Mouse (Mus musculus) CH12.LX (cell line): ENCODE measurements around the gene Hcrtr1. TPM values are rescaled to one million over a fixed set of nuclear protein-coding genes. Genes with fewer than 3 reads are reported as not detected.

Experiments
- DNase-seq: peaks from one replicate; pipeline ENCODE4 v3.0.0-alpha.2; 2013; ENCODE audit errors: extremely low read depth
- H3K27ac ChIP-seq: 2 replicates; pipeline ENCODE4 v1.5.1; 2012; ENCODE audit warnings: low read depth, mild to moderate bottlenecking, control low read depth, moderate library complexity; ENCODE audit not compliant: insufficient read depth
- H3K27me3 ChIP-seq: replicated peaks from 2 replicates; pipeline ENCODE3; 2012; ENCODE audit warnings: inconsistent platforms
- H3K36me3 ChIP-seq, 2 experiments: replicated peaks in 1 of 2; 2 replicates each; pipeline versions ENCODE3 to v1.6.1; 2012; ENCODE audit warnings: inconsistent platforms in 1 of 2, low read length in 1 of 2, mild to moderate bottlenecking in 1 of 2, mixed read lengths in 1 of 2, moderate library complexity in 1 of 2; ENCODE audit not compliant: control insufficient read depth in 1 of 2, insufficient read depth in 1 of 2
- H3K4me1 ChIP-seq, 2 experiments: 2 replicates each; pipeline ENCODE4 v1.6.1; 2012; ENCODE audit warnings: inconsistent platforms in 1 of 2, moderate library complexity in 1 of 2; ENCODE audit not compliant: insufficient read depth in 2 of 2, control insufficient read depth in 1 of 2
- H3K4me2 ChIP-seq: 2 replicates; pipeline ENCODE4 v1.6.1; 2012; ENCODE audit warnings: low read depth, mild to moderate bottlenecking, control low read depth; ENCODE audit not compliant: poor library complexity, insufficient read depth, severe bottlenecking
- H3K4me3 ChIP-seq, 3 experiments: fragments of 150-350 bp in 1 of 3; sonication (generic) in 1 of 3; replicated peaks in 1 of 3; 2 replicates each; pipeline versions ENCODE3 to v1.5.1; 2011 to 2012; ENCODE audit warnings: low read depth in 2 of 3, low read length in 2 of 3, mild to moderate bottlenecking in 2 of 3, moderate library complexity in 2 of 3, control low read depth in 1 of 3, improper control_type of control experiment in 1 of 3, inconsistent platforms in 1 of 3, mixed read lengths in 1 of 3; ENCODE audit not compliant: poor library complexity in 1 of 3
- H3K79me2 ChIP-seq: replicated peaks from 2 replicates; pipeline ENCODE4 v1.6.1; 2012; ENCODE audit warnings: mild to moderate bottlenecking, moderate library complexity; ENCODE audit not compliant: control insufficient read depth, poor library complexity, insufficient read depth, severe bottlenecking; ENCODE audit errors: extremely low read depth
- H3K9ac ChIP-seq: 2 replicates; pipeline ENCODE4 v1.6.1; 2012; ENCODE audit warnings: low read depth, mild to moderate bottlenecking, control low read depth, moderate library complexity; ENCODE audit not compliant: insufficient read depth
- H3K9me3 ChIP-seq: replicated peaks from 2 replicates; pipeline ENCODE3; 2012; ENCODE audit warnings: low read length, inconsistent platforms, mixed read lengths
- BHLHE40 ChIP-seq: IDR thresholded peaks from 2 replicates; pipeline ENCODE4 v1.6.1; 2011; ENCODE audit warnings: mild to moderate bottlenecking, low read depth, low read length, improper control_type of control experiment
- CHD1 ChIP-seq: IDR thresholded peaks from 2 replicates; pipeline ENCODE4 v1.6.1; 2012; ENCODE audit warnings: low read depth, low read length, improper control_type of control experiment, inconsistent platforms
- E2F4 ChIP-seq: IDR thresholded peaks from 2 replicates; pipeline ENCODE4 v1.6.1; 2011; ENCODE audit warnings: low read depth, low read length, improper control_type of control experiment; ENCODE audit not compliant: insufficient replicate concordance
- ELF1 ChIP-seq: IDR thresholded peaks from 2 replicates; pipeline ENCODE4 v1.6.1; 2014; ENCODE audit warnings: low read depth, mild to moderate bottlenecking, inconsistent platforms, low read length, improper control_type of control experiment
- IRF4 ChIP-seq: IDR thresholded peaks from 2 replicates; pipeline ENCODE4 v1.6.1; 2014; ENCODE audit warnings: low read depth, mild to moderate bottlenecking, inconsistent platforms, low read length, improper control_type of control experiment
- KAT2A ChIP-seq: IDR thresholded peaks from 2 replicates; pipeline ENCODE4 v1.6.1; 2012; ENCODE audit warnings: low read length, improper control_type of control experiment, inconsistent platforms; ENCODE audit not compliant: insufficient replicate concordance
- MAFK ChIP-seq: IDR thresholded peaks from 2 replicates; pipeline ENCODE4 v1.6.1; 2011; ENCODE audit warnings: low read length, improper control_type of control experiment; ENCODE audit not compliant: insufficient replicate concordance
- MAZ ChIP-seq: IDR thresholded peaks from 2 replicates; pipeline ENCODE4 v1.6.1; 2012; ENCODE audit warnings: low read depth, mild to moderate bottlenecking, inconsistent platforms, low read length, improper control_type of control experiment, moderate library complexity
- MXI1 ChIP-seq: IDR thresholded peaks from 2 replicates; pipeline ENCODE4 v1.6.1; 2011; ENCODE audit warnings: mild to moderate bottlenecking, low read depth, low read length, improper control_type of control experiment
- MYC ChIP-seq: IDR thresholded peaks from 2 replicates; pipeline ENCODE4 v1.6.1; 2011; ENCODE audit warnings: low read depth, mild to moderate bottlenecking, improper control_type of control experiment, low read length
- NELFE ChIP-seq: IDR thresholded peaks from 2 replicates; pipeline ENCODE4 v1.6.1; 2011; ENCODE audit warnings: low read depth, low read length, improper control_type of control experiment
- POLR2A ChIP-seq: IDR thresholded peaks from 2 replicates; pipeline ENCODE4 v1.6.1; 2011; ENCODE audit warnings: low read depth, mild to moderate bottlenecking, improper control_type of control experiment, low read length
- POLR2AphosphoS2 ChIP-seq: IDR thresholded peaks from 2 replicates; pipeline ENCODE4 v1.6.1; 2011; ENCODE audit warnings: low read depth, low read length, improper control_type of control experiment
- RCOR1 ChIP-seq: conservative IDR thresholded peaks from 2 replicates; pipeline ENCODE4 v1.6.1; 2012; ENCODE audit warnings: low read depth, mild to moderate bottlenecking, inconsistent platforms, low read length, improper control_type of control experiment
- SIN3A ChIP-seq: IDR thresholded peaks from 2 replicates; pipeline ENCODE4 v1.6.1; 2012; ENCODE audit warnings: low read length, improper control_type of control experiment, inconsistent platforms
- UBTF ChIP-seq: IDR thresholded peaks from 2 replicates; pipeline ENCODE4 v1.6.1; 2012; ENCODE audit warnings: low read depth, mild to moderate bottlenecking, inconsistent platforms, low read length, improper control_type of control experiment, moderate library complexity
- USF1 ChIP-seq: IDR thresholded peaks from 2 replicates; pipeline ENCODE4 v1.6.1; 2014; ENCODE audit warnings: low read depth, mild to moderate bottlenecking, inconsistent platforms, low read length, improper control_type of control experiment
- USF2 ChIP-seq: conservative IDR thresholded peaks from 2 replicates; pipeline ENCODE4 v1.6.1; 2011; ENCODE audit warnings: low read depth, low read length, improper control_type of control experiment
- ZC3H11A ChIP-seq: IDR thresholded peaks from 2 replicates; pipeline ENCODE4 v1.6.1; 2012; ENCODE audit warnings: low read depth, mild to moderate bottlenecking, inconsistent platforms, low read length, improper control_type of control experiment
- ZMIZ1 ChIP-seq: IDR thresholded peaks from 2 replicates; pipeline ENCODE4 v1.6.1; 2012; ENCODE audit warnings: low read depth, mild to moderate bottlenecking, inconsistent platforms, low read length, improper control_type of control experiment
- ZNF384 ChIP-seq: IDR thresholded peaks from 2 replicates; pipeline ENCODE4 v1.6.1; 2012; ENCODE audit warnings: low read depth, low read length, improper control_type of control experiment, inconsistent platforms
- dilution Hi-C: fragments of 300-500 bp; cut with MboI; formaldehyde crosslinking; loops from 2 replicates; pipeline ENCODE4 v1.14.3; 2020; ENCODE audit warnings: low sequenced_read_pairs; ENCODE audit not compliant: extremely low pct_unique_long_range_greater_than_20kb, extremely low pct_ligation_motif_present
- in situ Hi-C: fragments of 300-500 bp; cut with MboI; formaldehyde crosslinking; loops from 3 replicates; pipeline ENCODE4 v1.14.3; 2019; ENCODE audit warnings: low sequenced_read_pairs, low pct_ligation_motif_present, low pct_unique_long_range_greater_than_20kb, mixed read lengths
- polyA plus RNA-seq: library from polyadenylated mRNA; unstranded; fragments of >175 nt; gene quantifications from 2 replicates; pipeline ENCODE4 v1.2.1, GENCODE M21; 2012; ENCODE audit warnings: low read depth; ENCODE audit not compliant: insufficient read length
- total RNA-seq, 2 experiments: library from RNA; depleted of rRNA; stranded (reverse); fragments of 300-350 nt in 1 of 2; fragments of >200 nt in 1 of 2; gene quantifications; 2 replicates each; pipeline ENCODE4 v1.2.3; 2012 to 2014

Hcrtr1 gene
- total and polyA plus RNA-seq, 3 experiments: not detected

DNA sequence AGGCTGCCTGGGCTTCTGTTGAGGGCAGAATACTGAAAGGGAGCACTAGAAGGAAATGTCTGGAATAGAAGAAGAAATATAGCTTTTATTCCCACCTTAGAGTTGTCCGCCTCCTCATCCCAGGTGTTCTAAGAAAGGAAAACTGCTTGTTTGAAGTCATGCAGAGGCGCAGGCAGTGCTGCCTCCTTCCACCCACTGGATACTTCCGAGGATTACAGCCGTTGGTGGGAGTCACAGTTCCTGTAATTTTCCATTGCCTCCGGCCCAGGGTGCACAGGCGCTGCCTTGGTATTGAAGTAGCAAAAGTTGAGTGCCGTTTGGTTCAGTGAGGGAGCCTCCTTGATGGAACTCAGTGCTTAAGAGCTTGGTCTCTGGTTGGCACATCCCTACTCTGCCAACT lies 29.1 kb downstream of the Hcrtr1 start:
- Histone ChIP-seq H3K4me1 (peaks cover 2 to 19% of the 10 kb centered on the region in 2 experiments; a peak in 2 of 4 replicates), H3K9ac (no peak overlapping the region)
- TF ChIP-seq USF2 (no peak), MAZ (no peak), ZC3H11A (no peak), USF1 (no peak), MYC (no peak), MAFK (no peak), BHLHE40 (no peak), IRF4 (no peak), ELF1 (no peak)

DNA sequence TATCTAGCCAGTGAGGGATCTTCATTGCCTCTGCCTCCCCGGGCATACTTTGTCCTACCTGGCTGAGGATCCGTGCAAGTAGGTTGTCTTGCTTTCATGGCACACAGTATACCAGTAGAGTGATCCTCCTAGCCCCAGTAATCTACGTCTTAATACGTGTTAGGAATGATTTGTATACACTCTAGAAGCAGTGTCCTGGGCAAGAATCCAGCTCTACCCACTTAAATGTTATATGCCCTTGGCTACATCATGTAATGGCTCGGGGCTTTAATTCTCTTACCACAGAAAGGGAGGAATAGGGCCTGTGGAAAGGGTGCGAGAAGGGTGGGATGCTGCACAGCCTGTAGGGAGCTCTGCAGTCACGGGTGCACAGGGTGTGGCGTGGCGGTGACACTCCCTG lies 29.5 kb downstream of the Hcrtr1 start:
- no peak for DNase-seq
- Histone ChIP-seq H3K27ac (no peak overlapping the region), H3K79me2 (peaks cover 3% of the 10 kb centered on the region; the same call in 1 of the 2 replicates), H3K36me3 (peaks cover 0 to 35% of the 10 kb centered on the region in 2 experiments), H3K4me2 (no peak overlapping the region), H3K9me3 (no peaks in the 10 kb centered on the region), H3K4me3 (no peak overlapping the region), H3K9ac (no peak overlapping the region), H3K27me3 (peaks cover 2% of the 10 kb centered on the region), H3K4me1 (peaks cover 2 to 19% of the 10 kb centered on the region in 2 experiments; a peak in 2 of 4 replicates)
- in situ Hi-C loops (no loop called here), dilution Hi-C loops (no loop called here)
- TF ChIP-seq IRF4: no peak
- no peak for TF ChIP-seq MYC
- TF ChIP-seq POLR2A: no peak
- TF ChIP-seq MXI1: no peak
- no peak for TF ChIP-seq RCOR1
- TF ChIP-seq BHLHE40: no peak
- no peak for TF ChIP-seq NELFE

More for the DNA sequence above, 29.1 kb downstream of the Hcrtr1 start:
- H3K36me3 ChIP-seq: peaks cover 0 to 39% of the 10 kb centered on the region in 2 experiments
- no peak for DNase-seq
- in situ Hi-C loops (no loop called here), dilution Hi-C loops (no loop called here)
- no peak overlapping the region for H3K4me3 ChIP-seq
- H3K9me3 ChIP-seq: no peaks in the 10 kb centered on the region
- no peak overlapping the region for H3K4me2 ChIP-seq
- no peak overlapping the region for H3K27ac ChIP-seq
- no peaks in the 10 kb centered on the region for H3K27me3 ChIP-seq
- peaks cover 3% of the 10 kb centered on the region; the same call in 1 of the 2 replicates for H3K79me2 ChIP-seq

DNA sequence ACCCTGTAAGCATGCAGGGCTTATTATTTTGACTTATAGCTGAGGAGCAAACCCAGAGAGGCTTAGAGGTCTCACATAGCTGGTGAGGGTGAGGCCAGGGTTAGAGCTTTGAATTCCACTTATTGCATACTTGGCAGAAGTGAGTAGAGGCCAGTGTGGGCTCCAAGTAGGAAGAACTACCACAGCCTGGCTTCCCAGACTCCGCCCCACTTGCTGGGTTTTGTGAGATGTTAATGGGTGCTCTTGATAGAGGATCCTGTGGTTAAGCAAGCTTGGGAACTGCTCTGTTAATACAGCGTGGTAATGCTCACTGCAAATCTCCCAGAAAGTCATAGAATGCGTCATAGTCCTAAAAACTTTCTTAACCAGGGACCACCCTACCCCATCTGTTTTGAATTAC lies 30.2 kb downstream of the Hcrtr1 start:
- H3K27ac ChIP-seq: no peak overlapping the region
- no peak overlapping the region for H3K4me2 ChIP-seq
- peaks cover 0 to 33% of the 10 kb centered on the region in 2 experiments for H3K36me3 ChIP-seq
- H3K9me3 ChIP-seq: no peaks in the 10 kb centered on the region
- no peak for DNase-seq
- peaks cover 3% of the 10 kb centered on the region; the same call in 1 of the 2 replicates for H3K79me2 ChIP-seq
- H3K4me1 ChIP-seq: peaks cover 2 to 19% of the 10 kb centered on the region in 2 experiments; a peak in 2 of 4 replicates
- dilution Hi-C loops: no loop called here
- no peak overlapping the region for H3K9ac ChIP-seq
- H3K4me3 ChIP-seq: no peak overlapping the region
- in situ Hi-C loops: no loop called here
- H3K27me3 ChIP-seq: peaks cover 2% of the 10 kb centered on the region
- TF ChIP-seq USF2: no peak
- TF ChIP-seq MAFK: no peak
- no peak for TF ChIP-seq MYC
- TF ChIP-seq UBTF: no peak
- TF ChIP-seq E2F4: no peak
- TF ChIP-seq MAZ: no peak
- no peak for TF ChIP-seq SIN3A
- TF ChIP-seq KAT2A: no peak
- no peak for TF ChIP-seq ELF1
- TF ChIP-seq USF1: no peak
- no peak for TF ChIP-seq ZMIZ1
- no peak for TF ChIP-seq ZNF384
- no peak for TF ChIP-seq POLR2AphosphoS2
- no peak for TF ChIP-seq POLR2A
- TF ChIP-seq BHLHE40: no peak
- TF ChIP-seq CHD1: no peak
